Mouse (Mus musculus) c-Kit-positive CD71-negative TER-119-negative erythroid progenitor cells, embryonic 14.5 days (primary cell): ENCODE measurements at regions not wholly inside any gene's neighbourhood (a gene's known extent, or its start where the extent isn't known, plus 50 kb on each side); places are given as distances from the start of the nearest gene placed in this dataset.
"Not testable (repeated sequence)": the region's sequence is repeated elsewhere in the genome, so short reads cannot be mapped to it uniquely, and the experiment has no call there.

Experiments used
- DNase-seq: peaks from one replicate; pipeline ENCODE4 v3.0.0-alpha.2; 2013; ENCODE audit warnings: low read depth

GRCm38 (mm10) chr1:149129767-149130287 is 831.3 kb downstream of the Pla2g4a start:
- DNase-seq = no peak

- DNase-seq = no peak
These were observed 832.0 kb downstream of the Pla2g4a start for GRCm38 (mm10) chr1:149129138-149129537.

- DNase-seq = no peak
These were observed 833.4 kb downstream of the Pla2g4a start for GRCm38 (mm10) chr1:149127709-149128108.

- DNase-seq = no peak
These were observed 857.7 kb downstream of the Pla2g4a start for GRCm38 (mm10) chr1:149103396-149103795.

- no peak for DNase-seq
These were observed 863.7 kb downstream of the Pla2g4a start for GRCm38 (mm10) chr1:149097426-149097825.

- no peak for DNase-seq
These were observed 886.4 kb downstream of the Pla2g4a start for GRCm38 (mm10) chr1:149074681-149075080.

- no peak for DNase-seq
These were observed 891.5 kb downstream of the Pla2g4a start for GRCm38 (mm10) chr1:149069570-149069969.

GRCm38 (mm10) chr1:149063011-149063410 is 898.1 kb downstream of the Pla2g4a start:
- DNase-seq = not testable (repeated sequence)

GRCm38 (mm10) chr1:149038188-149038967 is 922.7 kb downstream of the Pla2g4a start:
- no peak for DNase-seq

GRCm38 (mm10) chr1:149028316-149028715 is 932.8 kb downstream of the Pla2g4a start:
- no peak for DNase-seq

GRCm38 (mm10) chr1:149021734-149022133 is 939.4 kb downstream of the Pla2g4a start:
- no peak for DNase-seq

- no peak for DNase-seq
These were observed 939.8 kb downstream of the Pla2g4a start for GRCm38 (mm10) chr1:149021273-149021672.

GRCm38 (mm10) chr1:149014559-149014958 is 946.5 kb downstream of the Pla2g4a start:
- no peak for DNase-seq

- no peak for DNase-seq
These were observed 950.3 kb downstream of the Pla2g4a start for GRCm38 (mm10) chr1:149010767-149011166.

GRCm38 (mm10) chr1:149000092-149000491 is 961.0 kb downstream of the Pla2g4a start:
- DNase-seq = no peak

- DNase-seq = no peak
These were observed 967.5 kb downstream of the Pla2g4a start for GRCm38 (mm10) chr1:148993586-148993985.

GRCm38 (mm10) chr1:148977377-148977776 is 983.7 kb downstream of the Pla2g4a start:
- no peak for DNase-seq

GRCm38 (mm10) chr1:148965358-148965757 is 995.7 kb downstream of the Pla2g4a start:
- DNase-seq = no peak

GRCm38 (mm10) chr1:148934366-148934765 is 1026.7 kb downstream of the Pla2g4a start:
- DNase-seq = no peak

- no peak for DNase-seq
These were observed 1036.6 kb downstream of the Pla2g4a start for GRCm38 (mm10) chr1:148924506-148924905.

- no peak for DNase-seq
These were observed 1044.0 kb downstream of the Pla2g4a start for GRCm38 (mm10) chr1:148917062-148917461.

- DNase-seq = no peak
These were observed 1048.3 kb downstream of the Pla2g4a start for GRCm38 (mm10) chr1:148912819-148913218.

GRCm38 (mm10) chr1:148904067-148904466 is 1057.0 kb downstream of the Pla2g4a start:
- no peak for DNase-seq

- peak; percentile 25 for DNase-seq
These were observed 1058.0 kb downstream of the Pla2g4a start for GRCm38 (mm10) chr1:148903093-148903492.
